Mouse (Mus musculus) kidney, adult 2 months (tissue): ENCODE measurements around the gene Heatr6.

Experiments
- CTCF ChIP-seq: fragments of 200-500 bp; conservative IDR thresholded peaks from 2 replicates; pipeline ENCODE4 v1.5.1; 2011; ENCODE audit warnings: low read depth, mild to moderate bottlenecking, control low read depth, low read length, moderate library complexity, mixed read lengths; ENCODE audit not compliant: insufficient read depth, insufficient read length
- POLR2A ChIP-seq: fragments of 200-500 bp; IDR thresholded peaks from one replicate; pipeline ENCODE4 v1.6.1; 2011; ENCODE audit warnings: low read depth, low read length, control low read depth

DNA sequence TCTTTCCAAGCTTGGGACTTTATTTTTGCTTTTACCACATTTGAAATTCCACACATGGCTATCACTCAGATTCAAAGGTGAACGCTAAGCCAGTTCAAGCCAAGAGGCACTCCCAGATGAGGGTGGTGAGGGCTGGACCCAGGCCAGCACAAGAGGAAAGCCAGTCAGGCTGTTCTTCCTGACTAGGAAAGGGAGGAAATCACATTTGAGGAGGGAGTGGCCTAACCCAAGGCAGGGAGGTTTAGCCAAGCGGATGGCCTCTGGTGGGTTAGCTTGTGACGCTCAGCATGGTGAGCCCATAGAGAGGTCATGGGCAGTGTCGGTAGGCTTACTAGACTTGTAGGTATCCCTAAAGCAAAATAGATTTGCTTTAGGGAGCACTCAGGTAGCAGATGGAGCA lies 33.3 kb downstream of the Heatr6 start:
- TF ChIP-seq CTCF (no peak), POLR2A (no peak)
